Mouse (Mus musculus) heart, embryonic 11.5 days (tissue): ENCODE measurements around the gene Btn1a1. TPM values are rescaled to one million over a fixed set of nuclear protein-coding genes. Genes with fewer than 3 reads are reported as not detected.

Experiments used
- ATAC-seq: fragments of 200-750 bp; cut with Nextera tagmentation; replicated peaks from 2 replicates; pipeline ENCODE4 v1.8.0; 2017; ENCODE audit warnings: moderate library complexity; ENCODE audit not compliant: insufficient number of reproducible peaks, low FRiP score, low TSS enrichment
- H3K27ac ChIP-seq: fragments of 300-500 bp; sonication (generic); 2 replicates; pipeline ENCODE4 v1.5.1; 2014; ENCODE audit warnings: mild to moderate bottlenecking, low read depth, low read length
- H3K27me3 ChIP-seq: fragments of 300-500 bp; sonication (generic); 2 replicates; pipeline ENCODE4 v1.6.1; 2014; ENCODE audit warnings: mild to moderate bottlenecking, low read length, mixed read lengths; ENCODE audit not compliant: control insufficient read depth, insufficient read depth
- H3K36me3 ChIP-seq: fragments of 300-500 bp; sonication (generic); 2 replicates; pipeline ENCODE4 v1.6.1; 2014; ENCODE audit warnings: mild to moderate bottlenecking, low read length, moderate library complexity, mixed read lengths; ENCODE audit not compliant: control insufficient read depth, insufficient read depth
- H3K4me1 ChIP-seq: fragments of 300-500 bp; sonication (generic); 2 replicates; pipeline ENCODE4 v1.6.1; 2014; ENCODE audit warnings: low read length; ENCODE audit not compliant: control insufficient read depth, insufficient read depth
- H3K4me2 ChIP-seq: fragments of 300-500 bp; sonication (generic); 2 replicates; pipeline ENCODE4 v1.6.1; 2014; ENCODE audit warnings: mild to moderate bottlenecking, moderate library complexity
- H3K4me3 ChIP-seq: fragments of 300-500 bp; sonication (generic); 2 replicates; pipeline ENCODE4 v1.5.1; 2014; ENCODE audit warnings: low read depth, low read length
- H3K9ac ChIP-seq: fragments of 300-500 bp; sonication (generic); 2 replicates; pipeline ENCODE4 v1.6.1; 2014; ENCODE audit warnings: mild to moderate bottlenecking, low read depth, low read length, moderate library complexity
- H3K9me3 ChIP-seq: fragments of 300-500 bp; sonication (generic); replicated peaks from 2 replicates; pipeline ENCODE4 v1.6.1; 2016; ENCODE audit warnings: low read length; ENCODE audit not compliant: control insufficient read depth
- WGBS: fragments of 180-500 bp; shearing (Covaris S2); extraction: QIAGEN DNeasy Blood & Tissue Kit; methylation state at CpG from one replicate; pipeline ENCODE4 v1.1.7; 2014; ENCODE audit not compliant: insufficient replicate concordance; 5-methylcytosine and 5-hydroxymethylcytosine counted together
- polyA plus RNA-seq: library from polyadenylated mRNA; unstranded; fragments of >200 nt; fragmentation: Nextera tagmentation; extraction: Ambion mirVana; gene quantifications from 2 replicates; pipeline ENCODE4 v1.2.1, GENCODE M21; 2014

Btn1a1 gene
- polyA plus RNA-seq = 0.97 and 1.7 TPM in 2 replicates

GRCm38 (mm10) chr13:23465600-23466109 is at the start of gene Btn1a1:
Gene Btn1a1, minus strand, starts transcription at chr13:23465901.
- Histone ChIP-seq H3K4me1 (peaks cover 7% of the 10 kb centered on the region), H3K9ac (peak within 1 kb of the TSS; percentile 70), H3K4me3 (peak within 1 kb of the TSS; percentile 64), H3K27me3 (no peaks in the 10 kb centered on the region), H3K9me3 (no peaks in the 10 kb centered on the region), H3K4me2 (peak within 1 kb of the TSS; percentile 94), H3K27ac (no peak within 1 kb of the TSS), H3K36me3 (no peaks in the 10 kb centered on the region)
- no peak for ATAC-seq
- 2% methylated on average over 7 of the region's 7 CpGs for WGBS

- Histone ChIP-seq H3K9me3 (no peaks in the 10 kb centered on the region), H3K4me2 (no peak overlapping the region), H3K36me3 (no peaks in the 10 kb centered on the region), H3K4me3 (no peak overlapping the region), H3K4me1 (peaks cover 3% of the 10 kb centered on the region; the same call in 1 of the 2 replicates), H3K27ac (no peak overlapping the region), H3K27me3 (no peaks in the 10 kb centered on the region), H3K9ac (no peak overlapping the region)
- 79% methylated on average over 5 of the region's 5 CpGs for WGBS
- ATAC-seq = no peak
These were observed 49.6 kb upstream of the Btn1a1 start for GRCm38 (mm10) chr13:23515281-23515680.

- H3K9me3 ChIP-seq = no peaks in the 10 kb centered on the region
- WGBS = 74% methylated on average over 1 of the region's 1 CpGs
- no peaks in the 10 kb centered on the region for H3K36me3 ChIP-seq
- no peak for ATAC-seq
- no peak overlapping the region for H3K27ac ChIP-seq
- no peak overlapping the region for H3K4me2 ChIP-seq
- no peak overlapping the region for H3K4me3 ChIP-seq
- H3K27me3 ChIP-seq = no peaks in the 10 kb centered on the region
- H3K4me1 ChIP-seq = peaks cover 7% of the 10 kb centered on the region
- H3K9ac ChIP-seq = no peak overlapping the region
These were observed 47.8 kb upstream of the Btn1a1 start for GRCm38 (mm10) chr13:23513517-23513916.

- Histone ChIP-seq H3K4me1 (peaks cover 12% of the 10 kb centered on the region), H3K9ac (no peak overlapping the region), H3K36me3 (no peaks in the 10 kb centered on the region), H3K9me3 (no peaks in the 10 kb centered on the region), H3K27ac (no peak overlapping the region), H3K4me3 (no peak overlapping the region), H3K4me2 (no peak overlapping the region), H3K27me3 (no peaks in the 10 kb centered on the region)
- no peak for ATAC-seq
- 27% methylated on average over 1 of the region's 1 CpGs for WGBS
These were observed 44.4 kb upstream of the Btn1a1 start for GRCm38 (mm10) chr13:23510127-23510526.

- WGBS = 11% methylated on average over 14 of the region's 14 CpGs
- H3K9me3 ChIP-seq = no peaks in the 10 kb centered on the region
- H3K9ac ChIP-seq = 0 out of 2 replicates have a peak overlapping the region, but pooled peaks have one; percentile 16
- H3K4me2 ChIP-seq = peak overlapping the region; percentile 70
- peak overlapping the region; percentile 39; the same call in 1 of the 2 replicates for H3K4me3 ChIP-seq
- no peak overlapping the region; the same call in 1 of the 2 replicates for H3K27ac ChIP-seq
- no peaks in the 10 kb centered on the region for H3K27me3 ChIP-seq
- no peaks in the 10 kb centered on the region for H3K36me3 ChIP-seq
- peaks cover 15% of the 10 kb centered on the region for H3K4me1 ChIP-seq
- no peak for ATAC-seq
These were observed 41.3 kb upstream of the Btn1a1 start for GRCm38 (mm10) chr13:23506819-23507515.

- 0 out of 2 replicates have a peak, but pooled peaks have one; percentile 46 for ATAC-seq
- peak overlapping the region; percentile 70 for H3K4me2 ChIP-seq
- H3K4me3 ChIP-seq = peak overlapping the region; percentile 39
- 3% methylated on average over 13 of the region's 13 CpGs for WGBS
- peak overlapping the region; percentile 31 for H3K27ac ChIP-seq
- no peaks in the 10 kb centered on the region for H3K27me3 ChIP-seq
- H3K36me3 ChIP-seq = no peaks in the 10 kb centered on the region
- H3K9me3 ChIP-seq = no peaks in the 10 kb centered on the region
- no peak overlapping the region for H3K9ac ChIP-seq
- H3K4me1 ChIP-seq = peaks cover 19% of the 10 kb centered on the region
These were observed 40.6 kb upstream of the Btn1a1 start for GRCm38 (mm10) chr13:23506351-23506750.

- Histone ChIP-seq H3K4me2 (peak overlapping the region; percentile 70), H3K4me1 (peaks cover 19% of the 10 kb centered on the region), H3K9ac (peak overlapping the region; percentile 66), H3K36me3 (no peaks in the 10 kb centered on the region), H3K4me3 (peak overlapping the region; percentile 39), H3K9me3 (no peaks in the 10 kb centered on the region), H3K27ac (peak overlapping the region; percentile 31), H3K27me3 (no peaks in the 10 kb centered on the region)
- 2% methylated on average over 14 of the region's 14 CpGs for WGBS
- 0 out of 2 replicates have a peak, but pooled peaks have one; percentile 36 for ATAC-seq
These were observed 40.1 kb upstream of the Btn1a1 start for GRCm38 (mm10) chr13:23505662-23506345.

GRCm38 (mm10) chr13:23503797-23504196 is 38.1 kb upstream of the Btn1a1 start:
- ATAC-seq = no peak
- Histone ChIP-seq H3K9me3 (no peaks in the 10 kb centered on the region), H3K36me3 (no peaks in the 10 kb centered on the region), H3K27ac (no peak overlapping the region), H3K27me3 (no peaks in the 10 kb centered on the region), H3K4me3 (no peak overlapping the region), H3K4me2 (peak overlapping the region; percentile 39), H3K9ac (no peak overlapping the region), H3K4me1 (peaks cover 12% of the 10 kb centered on the region)
- WGBS = 3% methylated on average over 9 of the region's 9 CpGs
